Mouse (Mus musculus) limb, embryonic 11.5 days (tissue): ENCODE measurements around the gene Gadd45g. TPM values are rescaled to one million over a fixed set of nuclear protein-coding genes. Genes with fewer than 3 reads are reported as not detected.

Source experiments
- ATAC-seq: fragments of 200-750 bp; cut with Nextera tagmentation; 2 replicates; pipeline ENCODE4 v1.8.0; 2017; ENCODE audit warnings: low read depth; ENCODE audit not compliant: insufficient number of reproducible peaks, low FRiP score, low TSS enrichment
- DNase-seq: peaks from one replicate; pipeline ENCODE4 v3.0.0-alpha.2; 2015; ENCODE audit warnings: low spot score
- H3K27ac ChIP-seq: fragments of 300-500 bp; sonication (generic); replicated peaks from 2 replicates; pipeline ENCODE4 v1.5.1; 2014; ENCODE audit warnings: low read depth, mild to moderate bottlenecking, low read length
- H3K27me3 ChIP-seq: fragments of 300-500 bp; sonication (generic); 2 replicates; pipeline ENCODE4 v1.6.1; 2014; ENCODE audit warnings: mild to moderate bottlenecking, low read length, mixed read lengths; ENCODE audit not compliant: control insufficient read depth, insufficient read depth
- H3K36me3 ChIP-seq: fragments of 300-500 bp; sonication (generic); 2 replicates; pipeline ENCODE4 v1.6.1; 2014; ENCODE audit warnings: mild to moderate bottlenecking, low read length, moderate library complexity, mixed read lengths; ENCODE audit not compliant: control insufficient read depth, insufficient read depth
- H3K4me1 ChIP-seq: fragments of 300-500 bp; sonication (generic); 2 replicates; pipeline ENCODE4 v1.6.1; 2014; ENCODE audit warnings: low read length, mixed read lengths; ENCODE audit not compliant: control insufficient read depth, insufficient read depth
- H3K4me2 ChIP-seq: fragments of 300-500 bp; sonication (generic); 2 replicates; pipeline ENCODE4 v1.6.1; 2014; ENCODE audit warnings: low read depth, mild to moderate bottlenecking, moderate library complexity; ENCODE audit not compliant: severe bottlenecking
- H3K4me3 ChIP-seq: fragments of 300-500 bp; sonication (generic); 2 replicates; pipeline ENCODE4 v1.5.1; 2014; ENCODE audit warnings: low read depth, low read length
- H3K9ac ChIP-seq: fragments of 300-500 bp; sonication (generic); 2 replicates; pipeline ENCODE4 v1.6.1; 2014; ENCODE audit warnings: mild to moderate bottlenecking, low read length
- H3K9me3 ChIP-seq: fragments of 300-500 bp; sonication (generic); 2 replicates; pipeline ENCODE4 v1.6.1; 2016; ENCODE audit warnings: low read length; ENCODE audit not compliant: control insufficient read depth
- WGBS: fragments of 180-500 bp; shearing (Covaris S2); extraction: QIAGEN DNeasy Blood & Tissue Kit; methylation state at CpG from one replicate; pipeline ENCODE4 v1.1.7; 2014; 5-methylcytosine and 5-hydroxymethylcytosine counted together
- polyA plus RNA-seq: library from polyadenylated mRNA; unstranded; fragments of >200 nt; fragmentation: Nextera tagmentation; extraction: Ambion mirVana; gene quantifications from 2 replicates; pipeline ENCODE4 v1.2.1, GENCODE M21; 2014

Gene Gadd45g
- polyA plus RNA-seq, 1 experiment from 2014 or later: 20.5 TPM

DNA sequence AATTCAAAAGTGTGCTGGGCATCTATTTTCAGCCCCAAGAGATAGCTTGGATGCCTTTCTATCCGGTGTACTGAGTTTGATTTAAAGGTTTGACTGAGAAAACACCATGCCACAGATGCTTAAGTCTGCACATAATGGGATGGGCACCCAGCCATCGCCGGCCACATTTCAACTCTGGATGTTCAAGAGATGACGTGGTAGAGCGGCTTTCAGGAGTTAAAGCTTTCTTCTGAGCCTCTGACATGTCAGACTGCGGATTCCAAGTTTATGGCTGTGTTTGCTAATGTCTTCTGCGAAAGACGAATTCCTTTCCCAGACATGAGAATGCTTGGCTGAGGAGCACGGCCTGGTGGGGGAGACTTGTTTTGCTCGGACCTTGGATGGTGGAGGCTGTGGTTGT, 40.2 kb downstream of the Gadd45g start:
- H3K4me3 ChIP-seq: no peak overlapping the region
- 81% methylated on average over 10 of the region's 10 CpGs for WGBS
- ATAC-seq (no peak), DNase-seq (no peak)
- H3K27me3 ChIP-seq: no peaks in the 10 kb centered on the region
- no peaks in the 10 kb centered on the region for H3K9me3 ChIP-seq
- H3K27ac ChIP-seq: no peak overlapping the region
- no peaks in the 10 kb centered on the region for H3K36me3 ChIP-seq
- no peak overlapping the region for H3K4me2 ChIP-seq
- H3K4me1 ChIP-seq: 0 out of 2 replicates have a peak, but pooled peaks cover 3% of the 10 kb centered on the region
- H3K9ac ChIP-seq: no peak overlapping the region

DNA sequence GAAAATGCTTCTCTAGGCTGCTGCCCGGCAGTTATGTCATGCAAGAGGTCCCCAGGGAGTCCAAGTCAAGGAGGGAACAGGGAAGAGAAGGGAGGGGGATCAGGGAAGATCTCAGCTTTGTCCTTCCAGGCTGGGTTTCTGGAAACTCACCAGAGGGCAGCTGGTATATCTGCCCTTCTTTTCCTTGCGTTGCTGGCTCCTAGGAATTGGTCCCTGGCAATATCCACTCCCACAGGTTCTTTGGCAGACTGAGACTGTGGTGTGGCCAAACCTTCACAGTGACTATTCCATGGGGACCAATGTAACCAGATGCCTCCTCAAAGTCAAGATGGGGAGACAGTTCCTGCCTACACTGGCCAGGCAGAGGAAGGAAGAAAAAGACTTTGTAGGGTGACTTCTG, 41.9 kb downstream of the Gadd45g start:
- ATAC-seq (no peak), DNase-seq (no peak)
- WGBS: 75% methylated on average over 2 of the region's 2 CpGs
- Histone ChIP-seq H3K4me1 (0 out of 2 replicates have a peak, but pooled peaks cover 3% of the 10 kb centered on the region), H3K27ac (no peak overlapping the region), H3K36me3 (no peaks in the 10 kb centered on the region), H3K4me3 (no peak overlapping the region), H3K9me3 (no peaks in the 10 kb centered on the region), H3K4me2 (no peak overlapping the region), H3K9ac (no peak overlapping the region), H3K27me3 (no peaks in the 10 kb centered on the region)

DNA sequence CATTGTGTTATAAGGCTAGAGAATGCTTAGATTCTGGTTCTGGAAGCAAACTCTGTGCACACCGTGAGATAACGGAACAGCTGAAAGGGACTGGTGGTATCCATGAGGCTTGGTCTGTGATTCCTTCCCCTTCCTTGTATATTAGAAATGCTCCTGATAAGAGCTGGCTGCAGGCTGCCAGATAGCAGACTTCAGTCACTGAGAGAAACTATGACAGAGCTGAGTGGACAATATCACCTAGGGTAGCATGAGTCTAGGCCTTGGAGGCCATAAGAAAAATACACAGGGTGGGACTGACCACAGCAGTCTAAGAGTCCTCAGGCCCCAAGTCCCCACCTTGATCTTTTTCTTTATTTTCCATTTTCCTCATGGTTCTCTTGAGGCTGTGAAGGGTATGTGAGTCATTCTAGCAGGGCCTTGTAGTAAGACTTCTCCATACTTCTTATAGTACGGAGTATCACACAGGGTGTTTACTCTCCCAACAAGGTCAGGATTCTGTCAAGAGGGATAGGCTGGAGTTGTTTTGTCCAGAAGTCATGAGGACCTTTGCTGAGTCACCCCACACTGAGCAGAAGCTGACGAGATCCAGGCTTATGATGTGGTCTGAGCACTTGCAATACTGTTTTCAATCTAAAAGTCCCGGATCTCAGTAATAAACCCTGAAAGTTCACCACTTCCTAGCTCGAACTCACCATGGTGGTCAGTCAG, 45.5 kb downstream of the Gadd45g start:
- Histone ChIP-seq H3K4me3 (no peak overlapping the region), H3K9ac (no peak overlapping the region), H3K27me3 (no peaks in the 10 kb centered on the region), H3K4me1 (no peaks in the 10 kb centered on the region), H3K9me3 (no peaks in the 10 kb centered on the region), H3K36me3 (no peaks in the 10 kb centered on the region), H3K27ac (no peak overlapping the region), H3K4me2 (no peak overlapping the region)
- 89% methylated on average over 6 of the region's 6 CpGs for WGBS
- DNase-seq (no peak), ATAC-seq (no peak)

DNA sequence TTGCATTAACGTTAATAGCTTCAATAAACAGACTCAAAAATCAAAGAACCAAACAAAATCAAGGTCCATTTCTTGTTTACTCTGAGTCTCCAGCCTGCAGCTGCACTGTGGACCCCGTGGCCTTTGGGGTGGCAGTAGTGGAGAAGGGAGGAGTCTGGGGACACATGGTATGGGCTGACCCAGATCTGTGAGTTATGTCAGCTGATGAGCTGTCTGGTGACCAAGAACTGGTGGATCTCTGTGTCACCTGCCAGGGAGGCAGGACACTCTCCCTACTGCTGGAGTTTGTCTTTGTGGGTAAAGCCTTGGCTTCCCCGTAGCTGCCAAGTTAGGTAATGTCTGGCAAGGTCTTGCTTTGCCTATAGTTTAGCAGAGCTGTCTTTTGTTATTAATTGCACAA, 51.1 kb downstream of the Gadd45g start:
- no peaks in the 10 kb centered on the region for H3K36me3 ChIP-seq
- no peak overlapping the region for H3K4me3 ChIP-seq
- H3K4me1 ChIP-seq: peaks cover 3% of the 10 kb centered on the region; the same call in 1 of the 2 replicates
- H3K27me3 ChIP-seq: no peaks in the 10 kb centered on the region
- DNase-seq (no peak), ATAC-seq (no peak)
- no peak overlapping the region for H3K9ac ChIP-seq
- WGBS: 80% methylated on average over 3 of the region's 3 CpGs
- no peaks in the 10 kb centered on the region for H3K9me3 ChIP-seq
- H3K27ac ChIP-seq: no peak overlapping the region
- no peak overlapping the region for H3K4me2 ChIP-seq

Other genes with a start within 250 kb of the Gadd45g start
- 464 and 467 TPM in 2 replicates for gene Cks2, start 201.4 kb upstream of the Gadd45g start, polyA plus RNA-seq
- gene Secisbp2, start 195.0 kb upstream of the Gadd45g start, polyA plus RNA-seq: 18.8 and 23.2 TPM in 2 replicates
- gene Sema4d, start 52.9 kb upstream of the Gadd45g start, polyA plus RNA-seq: 5.1 and 5.3 TPM in 2 replicates